Mouse (Mus musculus): ENCODE measurements around the gene Fam131b.

GRCm38 (mm10) chr6:42362974-42363373 lies 38.5 kb upstream of the Fam131b start:
- TF ChIP-seq POLR2A (IDR thresholded peaks at IDR 0.05; ENCODE audit: low read depth, low read length) (no peak), CTCF (IDR thresholded peaks at IDR 0.05; ENCODE audit: extremely low read depth, insufficient read depth, insufficient read length, insufficient replicate concordance) (no peak)
